Mouse (Mus musculus): ENCODE results near the gene Iqch.

The Iqch gene

DNA sequence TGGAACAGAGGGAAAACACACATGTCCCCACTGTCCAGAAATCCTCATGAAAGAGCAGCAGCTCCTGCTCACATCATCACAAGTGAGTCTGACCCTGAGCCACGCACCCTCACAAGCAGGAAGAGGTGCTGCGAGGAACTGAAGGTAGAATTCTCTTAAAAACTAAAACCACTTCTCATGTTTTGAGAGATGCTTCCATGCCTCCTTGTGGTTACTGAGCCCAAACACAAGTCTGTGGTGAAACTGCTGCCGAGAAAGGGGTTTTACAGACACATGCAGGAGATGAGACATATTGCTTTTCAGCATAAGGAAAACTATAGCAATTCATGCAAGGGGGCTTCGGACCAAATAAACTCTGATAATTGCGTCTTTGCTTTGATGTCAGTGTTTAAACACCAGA lies 89.4 kb downstream of the Iqch start:
- H3K36me3 ChIP-seq (ENCODE audit: control insufficient read depth, insufficient read depth, low read length, poor library complexity, severe bottlenecking), result no peaks in the 10 kb centered on the region
- no peak for DNase-seq (ENCODE audit: low read depth, low spot score)
- no peaks in the 10 kb centered on the region for H3K27me3 ChIP-seq (ENCODE audit: control insufficient read depth, insufficient read depth, low read length, poor library complexity, severe bottlenecking)

DNA sequence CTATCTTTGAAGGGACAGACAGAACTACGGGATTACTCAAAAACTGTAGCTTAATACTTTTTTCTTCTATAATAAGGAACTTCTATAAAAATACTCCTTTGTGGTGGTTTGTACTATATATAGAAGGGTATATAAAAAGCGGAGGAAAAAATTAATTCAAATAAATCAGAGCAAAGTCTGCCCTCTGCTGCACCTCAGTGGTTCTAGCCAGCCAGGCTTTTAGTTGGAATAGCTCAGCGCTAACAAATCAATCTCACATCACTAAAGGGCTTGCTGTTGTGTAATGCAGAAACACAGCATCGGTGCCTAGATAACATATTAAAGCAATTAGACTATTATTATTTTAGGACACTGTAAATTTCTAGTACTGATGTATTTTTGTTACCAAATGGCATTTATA lies 91.3 kb downstream of the Iqch start:
- no peak for DNase-seq (ENCODE audit: low read depth, low spot score)
- no peaks in the 10 kb centered on the region for H3K36me3 ChIP-seq (ENCODE audit: control insufficient read depth, insufficient read depth, low read length, poor library complexity, severe bottlenecking)
- H3K27me3 ChIP-seq (ENCODE audit: control insufficient read depth, insufficient read depth, low read length, poor library complexity, severe bottlenecking), result no peaks in the 10 kb centered on the region

DNA sequence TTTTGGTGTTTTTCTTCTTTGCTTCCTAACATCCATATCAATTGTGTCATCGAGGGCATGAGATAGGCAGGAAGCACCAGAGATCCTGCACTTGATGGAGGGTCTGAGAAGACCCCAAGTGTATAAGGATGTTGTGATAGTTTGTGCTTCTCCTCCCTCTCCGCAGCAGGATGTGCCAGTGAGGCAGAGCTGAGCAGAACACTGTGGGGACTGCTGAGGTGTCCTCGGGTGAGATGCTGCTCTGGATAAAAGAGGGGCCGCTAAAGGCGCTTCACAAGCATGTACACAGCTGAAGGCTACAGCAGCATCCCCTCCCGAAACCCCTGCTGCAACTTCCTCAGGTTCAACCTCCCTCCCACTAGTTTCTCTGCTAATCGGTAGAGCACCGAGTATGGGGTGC lies 95.2 kb downstream of the Iqch start:
- no peaks in the 10 kb centered on the region for H3K27me3 ChIP-seq (ENCODE audit: control insufficient read depth, insufficient read depth, low read length, poor library complexity, severe bottlenecking)
- no peaks in the 10 kb centered on the region for H3K36me3 ChIP-seq (ENCODE audit: control insufficient read depth, insufficient read depth, low read length, poor library complexity, severe bottlenecking)
- no peak for DNase-seq (ENCODE audit: low read depth, low spot score)

DNA sequence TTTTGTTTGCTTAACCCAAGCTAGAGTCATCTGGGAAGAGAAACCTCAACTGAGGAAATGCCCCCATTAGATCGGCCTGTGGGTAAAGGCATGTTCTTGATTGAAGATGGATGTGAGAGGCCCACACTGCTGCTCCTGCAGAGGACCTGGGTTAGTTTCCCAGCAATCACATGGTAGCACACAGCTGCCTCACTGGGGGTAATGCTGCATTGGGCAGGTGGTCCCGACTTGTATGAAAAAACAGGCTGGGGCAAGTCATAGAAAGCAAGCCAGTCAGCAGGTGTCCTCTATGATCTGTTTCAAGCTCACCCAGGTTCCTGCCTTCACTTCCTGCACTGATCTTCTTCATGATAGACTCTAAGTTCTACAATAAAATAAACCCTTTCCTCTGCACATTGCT lies 98.4 kb downstream of the Iqch start:
- no peak for DNase-seq (ENCODE audit: low read depth, low spot score)
- Histone ChIP-seq H3K36me3 (ENCODE audit: control insufficient read depth, insufficient read depth, low read length, poor library complexity, severe bottlenecking) (no peaks in the 10 kb centered on the region), H3K27me3 (ENCODE audit: control insufficient read depth, insufficient read depth, low read length, poor library complexity, severe bottlenecking) (no peaks in the 10 kb centered on the region)

DNA sequence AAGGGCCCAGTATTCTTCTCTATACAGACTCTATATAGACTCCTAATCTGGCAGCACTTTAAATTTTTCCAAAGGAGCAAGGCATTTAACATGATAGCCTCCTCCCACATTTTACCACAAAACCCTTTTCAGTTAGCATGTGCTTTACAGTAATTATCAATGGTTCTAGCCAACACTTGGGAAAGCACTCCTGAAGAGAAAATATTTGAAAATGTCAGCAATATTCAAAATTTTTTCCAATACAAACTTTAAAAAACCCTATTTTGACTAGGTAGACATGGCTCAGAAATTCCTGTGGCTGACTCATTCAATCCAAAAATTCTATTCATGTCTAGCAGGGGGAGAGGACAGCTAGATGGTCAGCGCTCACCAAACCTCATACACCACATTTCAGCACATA lies 100.8 kb downstream of the Iqch start:
- DNase-seq (ENCODE audit: low read depth, low spot score), result no peak
- Histone ChIP-seq H3K36me3 (ENCODE audit: control insufficient read depth, insufficient read depth, low read length, poor library complexity, severe bottlenecking) (no peaks in the 10 kb centered on the region), H3K27me3 (ENCODE audit: control insufficient read depth, insufficient read depth, low read length, poor library complexity, severe bottlenecking) (no peaks in the 10 kb centered on the region)

DNA sequence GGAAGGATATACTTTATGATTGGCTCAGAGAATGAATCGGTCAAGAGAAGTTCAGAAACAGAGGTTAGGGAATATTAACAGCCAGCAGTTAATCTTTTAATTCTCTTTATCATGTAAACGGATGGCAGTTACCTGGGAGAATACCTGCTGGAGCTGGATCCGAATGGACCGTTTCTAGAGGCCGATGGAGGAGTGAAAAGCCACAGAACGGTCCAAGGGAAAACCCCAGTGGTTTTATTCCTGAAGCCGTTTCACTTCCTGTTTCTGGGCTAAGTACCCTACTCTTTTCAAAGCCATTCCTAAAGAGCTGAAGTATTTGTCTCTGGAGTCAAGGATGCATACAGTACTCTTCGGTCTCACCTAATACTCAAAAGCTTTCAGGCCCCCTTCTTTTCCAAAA lies 102.4 kb downstream of the Iqch start:
- H3K36me3 ChIP-seq (ENCODE audit: control insufficient read depth, insufficient read depth, low read length, poor library complexity, severe bottlenecking), result no peaks in the 10 kb centered on the region
- peak; percentile 12 for DNase-seq (ENCODE audit: low read depth, low spot score)
- no peaks in the 10 kb centered on the region for H3K27me3 ChIP-seq (ENCODE audit: control insufficient read depth, insufficient read depth, low read length, poor library complexity, severe bottlenecking)

DNA sequence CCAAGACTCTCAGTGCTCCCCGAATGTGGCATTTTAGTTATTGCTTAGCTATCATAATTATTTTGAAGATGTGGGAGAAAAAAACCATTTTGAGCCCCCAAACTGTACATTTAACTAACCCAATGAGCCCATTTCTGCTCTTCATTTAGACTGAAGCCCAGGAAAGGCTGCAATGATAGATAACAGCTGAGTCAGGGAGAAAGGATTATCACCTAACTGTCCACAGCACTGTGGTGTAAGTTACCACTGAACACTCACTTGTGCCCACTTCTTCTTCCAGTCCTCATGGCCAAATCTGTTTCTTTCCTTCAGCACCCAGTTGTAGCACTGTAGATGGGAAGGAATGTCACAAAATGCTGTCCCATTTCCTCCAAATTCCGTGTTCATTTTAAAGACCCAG lies 106.5 kb downstream of the Iqch start:
- no peaks in the 10 kb centered on the region; the same call in 1 of the 2 replicates for H3K27me3 ChIP-seq (ENCODE audit: control insufficient read depth, insufficient read depth, low read length, poor library complexity, severe bottlenecking)
- no peak for DNase-seq (ENCODE audit: low read depth, low spot score)

DNA sequence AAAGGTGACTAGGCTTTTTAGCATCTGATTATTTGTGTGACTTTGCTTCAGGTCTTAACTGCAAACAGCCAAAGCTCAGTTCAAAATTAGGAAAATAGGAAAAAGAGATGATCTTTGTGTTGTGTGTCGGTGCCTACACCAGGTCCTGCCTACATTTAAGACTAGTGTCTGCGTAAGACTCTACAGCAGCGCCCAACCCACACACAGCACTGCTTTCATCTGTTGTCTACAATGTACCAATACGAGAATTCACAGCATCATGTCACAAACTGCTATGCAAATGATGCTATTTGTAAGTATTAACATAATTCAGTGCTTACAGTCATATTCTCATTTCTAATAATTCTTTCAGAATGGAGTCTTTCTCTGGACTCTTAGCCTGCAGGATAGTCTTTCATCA lies 108.5 kb downstream of the Iqch start:
- no peak for DNase-seq (ENCODE audit: low read depth, low spot score)
- Histone ChIP-seq H3K36me3 (ENCODE audit: control insufficient read depth, insufficient read depth, low read length, poor library complexity, severe bottlenecking) (no peaks in the 10 kb centered on the region), H3K27me3 (ENCODE audit: control insufficient read depth, insufficient read depth, low read length, poor library complexity, severe bottlenecking) (no peaks in the 10 kb centered on the region; the same call in 1 of the 2 replicates)

More for the DNA sequence above, 106.5 kb downstream of the Iqch start:
- no peaks in the 10 kb centered on the region for H3K36me3 ChIP-seq (ENCODE audit: control insufficient read depth, insufficient read depth, low read length, poor library complexity, severe bottlenecking)

DNA sequence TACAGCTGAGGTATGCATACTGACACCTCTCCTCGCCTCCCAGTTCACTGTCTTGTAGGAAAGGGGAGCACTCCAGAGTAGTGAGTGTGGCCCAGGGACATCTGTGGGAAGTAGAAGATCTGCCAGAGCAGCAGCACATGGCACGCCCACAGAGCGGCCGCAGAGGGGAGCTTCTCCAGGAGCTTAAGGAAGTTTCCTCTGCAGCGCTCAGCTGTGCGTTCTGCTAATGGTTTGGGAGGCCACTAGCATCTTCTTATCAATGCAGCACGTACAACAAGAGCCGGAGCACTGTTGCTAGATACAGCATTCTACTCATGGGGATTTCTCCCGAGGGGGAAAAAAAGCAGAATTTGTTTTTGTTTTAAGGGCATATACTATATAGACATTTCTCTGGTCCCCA lies 110.0 kb downstream of the Iqch start:
- no peak for DNase-seq (ENCODE audit: low read depth, low spot score)
- H3K36me3 ChIP-seq (ENCODE audit: control insufficient read depth, insufficient read depth, low read length, poor library complexity, severe bottlenecking), result no peaks in the 10 kb centered on the region
- H3K27me3 ChIP-seq (ENCODE audit: control insufficient read depth, insufficient read depth, low read length, poor library complexity, severe bottlenecking), result no peaks in the 10 kb centered on the region; the same call in 1 of the 2 replicates

DNA sequence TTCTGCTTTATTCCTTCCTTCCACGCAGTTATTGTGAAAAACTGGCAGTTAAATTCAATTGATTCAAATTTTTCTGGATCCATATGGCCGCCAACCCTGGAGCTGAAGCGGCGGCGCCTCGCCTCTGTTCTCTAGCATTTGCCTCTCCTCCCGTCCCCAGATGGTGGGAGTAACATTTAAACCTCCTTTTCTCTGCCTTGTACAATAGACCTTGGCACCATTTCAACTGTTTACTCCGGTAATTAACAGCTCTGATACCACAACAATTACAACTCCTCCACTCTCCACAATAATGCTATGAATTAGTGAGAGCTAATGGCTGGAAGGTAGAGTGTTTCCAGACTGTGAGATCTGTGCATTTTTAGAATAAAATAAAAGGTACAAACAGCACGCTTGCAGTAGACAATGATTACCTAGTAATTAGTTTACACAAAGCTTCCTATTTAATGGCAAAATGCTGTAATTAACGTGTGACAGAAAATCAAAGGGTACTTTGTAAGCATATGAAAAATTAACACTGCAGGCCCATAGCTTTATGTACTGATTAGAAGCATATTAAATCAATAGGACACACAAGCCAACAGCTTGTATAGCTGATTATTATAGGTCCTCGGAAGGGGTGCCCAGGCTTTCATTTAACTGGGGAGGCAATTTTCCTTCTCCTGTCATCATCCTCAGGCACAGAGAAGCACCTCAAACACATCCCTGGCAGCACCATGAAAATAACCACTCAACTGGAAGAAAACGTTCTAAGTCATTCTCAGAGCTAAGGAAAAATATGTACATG lies 111.6 kb downstream of the Iqch start:
- no peak for DNase-seq (ENCODE audit: low read depth, low spot score)
- Histone ChIP-seq H3K36me3 (ENCODE audit: control insufficient read depth, insufficient read depth, low read length, poor library complexity, severe bottlenecking) (no peaks in the 10 kb centered on the region), H3K27me3 (ENCODE audit: control insufficient read depth, insufficient read depth, low read length, poor library complexity, severe bottlenecking) (no peaks in the 10 kb centered on the region; the same call in 1 of the 2 replicates)

DNA sequence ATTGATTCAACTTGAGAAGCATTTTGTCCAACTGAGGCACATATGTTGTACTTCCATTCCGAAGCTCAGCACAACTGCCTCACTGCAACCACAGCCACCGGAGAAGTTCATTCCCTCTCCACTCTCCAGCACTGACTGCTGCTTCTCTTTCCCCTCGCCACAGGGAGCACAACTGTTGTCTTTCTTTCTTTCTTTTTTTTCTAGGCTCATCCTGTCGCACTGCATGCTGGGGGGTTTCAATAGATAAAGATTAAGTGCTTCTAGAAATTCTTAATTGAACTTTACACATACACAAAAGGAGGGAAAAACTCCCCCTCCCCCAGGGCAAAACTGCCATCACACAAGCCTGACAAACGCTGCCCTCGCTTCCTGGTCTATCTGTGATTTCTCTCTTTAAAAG lies 113.1 kb downstream of the Iqch start:
- no peaks in the 10 kb centered on the region for H3K27me3 ChIP-seq (ENCODE audit: control insufficient read depth, insufficient read depth, low read length, poor library complexity, severe bottlenecking)
- DNase-seq (ENCODE audit: low read depth, low spot score), result no peak

DNA sequence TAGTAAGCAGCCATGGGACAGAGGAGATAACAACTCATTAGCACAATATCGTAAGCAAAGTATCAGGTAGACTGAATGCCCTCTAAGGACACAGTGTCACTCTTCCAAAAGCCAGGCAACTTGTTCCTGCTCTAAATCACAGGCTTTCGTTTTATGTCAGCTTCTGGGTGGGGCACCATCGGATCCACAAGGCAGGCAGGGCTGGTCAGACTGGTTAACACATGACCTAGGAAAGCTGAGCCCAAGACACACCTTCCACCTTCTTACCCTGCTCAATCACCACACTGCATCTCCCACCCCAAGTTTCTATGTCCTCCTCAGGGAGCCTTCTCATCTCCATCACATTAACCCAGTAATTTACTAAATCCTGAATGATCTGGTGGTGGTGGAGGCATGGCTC lies 136.7 kb downstream of the Iqch start:
- Histone ChIP-seq H3K36me3 (ENCODE audit: control insufficient read depth, insufficient read depth, low read length, poor library complexity, severe bottlenecking) (no peaks in the 10 kb centered on the region), H3K27me3 (ENCODE audit: control insufficient read depth, insufficient read depth, low read length, poor library complexity, severe bottlenecking) (no peaks in the 10 kb centered on the region)
- no peak for DNase-seq (ENCODE audit: low read depth, low spot score)

More for the DNA sequence above, 113.1 kb downstream of the Iqch start:
- no peaks in the 10 kb centered on the region for H3K36me3 ChIP-seq (ENCODE audit: control insufficient read depth, insufficient read depth, low read length, poor library complexity, severe bottlenecking)

DNA sequence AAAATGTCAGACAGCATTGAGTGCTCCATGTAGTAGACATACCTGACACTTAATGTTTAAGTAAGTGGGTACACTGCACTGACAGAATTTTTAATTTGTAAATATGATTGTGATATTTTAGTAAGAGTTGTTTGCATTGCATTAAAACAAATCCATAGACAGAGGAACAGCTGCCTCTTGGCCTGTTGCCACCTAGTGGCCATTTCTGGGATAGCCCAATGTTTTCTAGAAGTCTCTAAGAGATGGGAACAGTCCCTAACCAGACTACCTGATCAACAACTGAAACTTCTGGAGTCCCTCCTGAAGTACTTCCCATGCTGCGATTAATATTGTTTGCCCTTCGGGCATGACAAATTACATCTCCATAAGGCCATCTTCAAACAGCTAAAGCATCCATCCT lies 140.0 kb downstream of the Iqch start:
- H3K27me3 ChIP-seq (ENCODE audit: control insufficient read depth, insufficient read depth, low read length, poor library complexity, severe bottlenecking), result no peaks in the 10 kb centered on the region
- DNase-seq (ENCODE audit: low read depth, low spot score), result peak; percentile 81
- no peaks in the 10 kb centered on the region for H3K36me3 ChIP-seq (ENCODE audit: control insufficient read depth, insufficient read depth, low read length, poor library complexity, severe bottlenecking)

DNA sequence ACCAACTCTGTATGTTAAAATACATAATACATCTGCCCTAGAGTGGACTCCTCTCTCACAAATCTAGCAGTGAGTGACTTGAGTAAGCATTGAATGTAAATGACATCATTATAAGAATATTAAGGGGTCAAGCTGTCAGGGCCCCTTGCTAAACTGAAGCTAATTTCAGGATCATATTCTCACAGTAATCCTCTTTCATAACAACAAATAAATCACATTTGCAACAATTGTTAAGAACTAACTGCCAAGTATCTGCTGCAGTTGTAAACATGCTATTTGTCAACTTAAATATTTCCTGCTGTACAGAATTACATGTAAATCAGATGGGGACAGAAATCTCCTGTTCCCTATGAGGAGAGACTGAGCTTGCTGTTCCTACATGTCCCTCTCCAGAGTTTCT lies 145.9 kb downstream of the Iqch start:
- DNase-seq (ENCODE audit: low read depth, low spot score), result no peak
- no peaks in the 10 kb centered on the region for H3K36me3 ChIP-seq (ENCODE audit: control insufficient read depth, insufficient read depth, low read length, poor library complexity, severe bottlenecking)
- no peaks in the 10 kb centered on the region for H3K27me3 ChIP-seq (ENCODE audit: control insufficient read depth, insufficient read depth, low read length, poor library complexity, severe bottlenecking)

DNA sequence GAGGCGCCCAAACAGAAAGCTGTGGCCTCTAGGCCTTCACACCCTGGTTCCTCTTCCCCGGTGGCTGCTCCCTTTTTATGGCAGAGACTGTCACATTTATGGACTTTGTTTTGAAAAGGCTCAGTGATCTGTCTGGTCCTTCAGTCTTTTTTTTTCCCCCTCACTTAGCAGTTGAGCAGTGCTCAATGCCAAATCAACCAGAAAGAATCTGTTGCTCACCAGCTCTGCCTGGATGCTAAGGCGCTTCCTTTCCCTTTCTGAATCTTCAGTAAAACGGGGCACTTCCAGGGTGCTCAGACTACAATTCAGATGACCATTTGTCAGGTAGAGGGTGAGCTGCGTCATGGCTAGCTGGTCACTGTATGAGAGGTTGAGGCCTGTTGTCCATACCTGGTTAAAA lies 148.0 kb downstream of the Iqch start:
- DNase-seq (ENCODE audit: low read depth, low spot score), result no peak
- no peaks in the 10 kb centered on the region for H3K27me3 ChIP-seq (ENCODE audit: control insufficient read depth, insufficient read depth, low read length, poor library complexity, severe bottlenecking)
- H3K36me3 ChIP-seq (ENCODE audit: control insufficient read depth, insufficient read depth, low read length, poor library complexity, severe bottlenecking), result no peaks in the 10 kb centered on the region

DNA sequence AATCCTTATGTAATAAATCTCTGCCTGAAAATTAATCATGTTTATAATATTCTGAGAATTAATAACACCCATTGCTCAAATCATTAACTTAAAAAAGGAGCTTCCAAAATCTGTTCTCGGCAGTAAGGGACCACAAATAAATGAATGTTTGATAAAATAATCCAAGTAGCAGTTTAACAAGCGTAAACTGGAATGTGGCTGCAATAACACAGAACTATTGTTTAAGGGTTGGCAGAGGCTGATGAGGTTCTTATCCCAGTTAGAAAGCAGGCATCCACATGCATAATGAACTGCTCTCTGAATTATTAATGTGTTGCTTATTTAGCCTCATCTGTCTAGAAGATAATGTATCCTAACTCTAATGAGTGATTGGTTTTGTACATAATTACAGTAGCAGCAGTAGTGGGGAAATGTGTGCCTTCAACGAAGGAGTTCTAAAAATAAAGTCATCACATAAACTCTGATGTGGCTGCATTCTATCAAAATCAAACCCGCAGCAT lies 151.7 kb downstream of the Iqch start:
- Histone ChIP-seq H3K27me3 (ENCODE audit: control insufficient read depth, insufficient read depth, low read length, poor library complexity, severe bottlenecking) (peaks cover 2% of the 10 kb centered on the region; the same call in 1 of the 2 replicates), H3K36me3 (ENCODE audit: control insufficient read depth, insufficient read depth, low read length, poor library complexity, severe bottlenecking) (no peaks in the 10 kb centered on the region)
- no peak for DNase-seq (ENCODE audit: low read depth, low spot score)
